Mouse (Mus musculus): ENCODE measurements at regions not wholly inside any gene's neighbourhood (a gene's known extent, or its start where the extent isn't known, plus 50 kb on each side); places are given as distances from the start of the nearest gene placed in this dataset.

- Histone ChIP-seq H3K36me3 (no peaks in the 10 kb centered on the region), H3K27ac (no peak overlapping the region), H3K4me3 (replicated peaks) (no peak overlapping the region), H3K4me1 (replicated peaks) (no peaks in the 10 kb centered on the region; the same call in 1 of the 2 replicates), H3K9ac (no peak overlapping the region), H3K9me3 (no peaks in the 10 kb centered on the region), H3K4me2 (replicated peaks) (no peak overlapping the region), H3K27me3 (replicated peaks) (no peaks in the 10 kb centered on the region)
- 58% methylated on average over 5 of the region's 5 CpGs for WGBS
- ATAC-seq: no peak
Measured at GRCm38 (mm10) chr2:50819305-50819665, 329.6 kb downstream of the Rnd3 start.

- Histone ChIP-seq H3K4me3 (replicated peaks) (no peak overlapping the region), H3K4me2 (replicated peaks) (no peak overlapping the region), H3K27ac (no peak overlapping the region), H3K9ac (no peak overlapping the region), H3K27me3 (replicated peaks) (no peaks in the 10 kb centered on the region), H3K36me3 (no peaks in the 10 kb centered on the region), H3K9me3 (no peaks in the 10 kb centered on the region), H3K4me1 (replicated peaks) (no peaks in the 10 kb centered on the region; the same call in 1 of the 2 replicates)
- 0 out of 2 replicates have a peak, but pooled peaks have one; percentile 23 for ATAC-seq
- 61% methylated on average over 7 of the region's 7 CpGs for WGBS
Measured at GRCm38 (mm10) chr2:50818557-50819304, 330.2 kb downstream of the Rnd3 start.

- Histone ChIP-seq H3K4me3 (replicated peaks) (no peak overlapping the region), H3K4me1 (replicated peaks) (no peaks in the 10 kb centered on the region; the same call in 1 of the 2 replicates), H3K36me3 (no peaks in the 10 kb centered on the region), H3K9ac (no peak overlapping the region), H3K27ac (no peak overlapping the region), H3K4me2 (replicated peaks) (no peak overlapping the region), H3K27me3 (replicated peaks) (no peaks in the 10 kb centered on the region), H3K9me3 (no peaks in the 10 kb centered on the region)
- WGBS: 84% methylated on average over 5 of the region's 5 CpGs
- no peak for ATAC-seq
Measured at GRCm38 (mm10) chr2:50816364-50816763, 332.5 kb downstream of the Rnd3 start.

- Histone ChIP-seq H3K9ac (no peak overlapping the region), H3K4me1 (replicated peaks) (no peaks in the 10 kb centered on the region; the same call in 1 of the 2 replicates), H3K27ac (no peak overlapping the region), H3K4me3 (replicated peaks) (no peak overlapping the region), H3K4me2 (replicated peaks) (no peak overlapping the region), H3K36me3 (no peaks in the 10 kb centered on the region), H3K27me3 (replicated peaks) (no peaks in the 10 kb centered on the region), H3K9me3 (no peaks in the 10 kb centered on the region)
- no peak for ATAC-seq
- 23% methylated on average over 3 of the region's 3 CpGs for WGBS
Measured at GRCm38 (mm10) chr2:50815541-50815940, 333.4 kb downstream of the Rnd3 start.

GRCm38 (mm10) chr2:50813568-50814461 lies 335.1 kb downstream of the Rnd3 start:
- no peak overlapping the region for H3K4me2 ChIP-seq (replicated peaks)
- H3K4me3 ChIP-seq (replicated peaks): no peak overlapping the region
- no peaks in the 10 kb centered on the region; the same call in 1 of the 2 replicates for H3K4me1 ChIP-seq (replicated peaks)
- no peaks in the 10 kb centered on the region for H3K36me3 ChIP-seq
- no peaks in the 10 kb centered on the region for H3K27me3 ChIP-seq (replicated peaks)
- H3K9ac ChIP-seq: no peak overlapping the region
- no peaks in the 10 kb centered on the region for H3K9me3 ChIP-seq
- H3K27ac ChIP-seq: no peak overlapping the region
- ATAC-seq: no peak
- WGBS: 74% methylated on average over 9 of the region's 9 CpGs

- Histone ChIP-seq H3K27me3 (replicated peaks) (no peaks in the 10 kb centered on the region), H3K27ac (no peak overlapping the region), H3K4me1 (replicated peaks) (no peaks in the 10 kb centered on the region; the same call in 1 of the 2 replicates), H3K4me3 (replicated peaks) (no peak overlapping the region), H3K9ac (no peak overlapping the region), H3K9me3 (no peaks in the 10 kb centered on the region), H3K36me3 (no peaks in the 10 kb centered on the region), H3K4me2 (replicated peaks) (no peak overlapping the region)
- 52% methylated on average over 4 of the region's 4 CpGs for WGBS
- ATAC-seq: no peak
Measured at GRCm38 (mm10) chr2:50812296-50812695, 336.6 kb downstream of the Rnd3 start.

- H3K4me2 ChIP-seq (replicated peaks): no peak overlapping the region
- no peaks in the 10 kb centered on the region for H3K27me3 ChIP-seq (replicated peaks)
- WGBS: 20% methylated on average over 5 of the region's 5 CpGs
- no peak overlapping the region for H3K9ac ChIP-seq
- no peak for ATAC-seq
- no peaks in the 10 kb centered on the region for H3K4me1 ChIP-seq (replicated peaks)
- H3K9me3 ChIP-seq: no peaks in the 10 kb centered on the region
- H3K4me3 ChIP-seq (replicated peaks): no peak overlapping the region
- H3K36me3 ChIP-seq: no peaks in the 10 kb centered on the region
- H3K27ac ChIP-seq: no peak overlapping the region
Measured at GRCm38 (mm10) chr2:50810336-50811066, 338.4 kb downstream of the Rnd3 start.

GRCm38 (mm10) chr2:50809823-50810222 lies 339.1 kb downstream of the Rnd3 start:
- no peak for ATAC-seq
- WGBS: 74% methylated on average over 3 of the region's 3 CpGs

GRCm38 (mm10) chr2:50807162-50807960 lies 341.6 kb downstream of the Rnd3 start:
- Histone ChIP-seq H3K4me3 (replicated peaks) (no peak overlapping the region), H3K9ac (no peak overlapping the region), H3K4me2 (replicated peaks) (no peak overlapping the region), H3K36me3 (no peaks in the 10 kb centered on the region), H3K9me3 (no peaks in the 10 kb centered on the region), H3K27me3 (replicated peaks) (no peaks in the 10 kb centered on the region), H3K4me1 (replicated peaks) (no peaks in the 10 kb centered on the region), H3K27ac (no peak overlapping the region)
- no peak for ATAC-seq
- 82% methylated on average over 6 of the region's 6 CpGs for WGBS

More at GRCm38 (mm10) chr2:50809823-50810222, 339.1 kb downstream of the Rnd3 start:
- H3K4me1 ChIP-seq (replicated peaks): no peaks in the 10 kb centered on the region
- no peaks in the 10 kb centered on the region for H3K36me3 ChIP-seq
- no peak overlapping the region for H3K4me3 ChIP-seq (replicated peaks)
- H3K27me3 ChIP-seq (replicated peaks): no peaks in the 10 kb centered on the region
- no peaks in the 10 kb centered on the region for H3K9me3 ChIP-seq
- no peak overlapping the region for H3K4me2 ChIP-seq (replicated peaks)
- H3K9ac ChIP-seq: no peak overlapping the region
- no peak overlapping the region for H3K27ac ChIP-seq

- no peak overlapping the region for H3K4me3 ChIP-seq (replicated peaks)
- no peak overlapping the region for H3K9ac ChIP-seq
- 87% methylated on average over 3 of the region's 3 CpGs for WGBS
- H3K9me3 ChIP-seq: no peaks in the 10 kb centered on the region
- H3K36me3 ChIP-seq: no peaks in the 10 kb centered on the region
- no peak overlapping the region for H3K27ac ChIP-seq
- H3K4me2 ChIP-seq (replicated peaks): no peak overlapping the region
- H3K27me3 ChIP-seq (replicated peaks): no peaks in the 10 kb centered on the region
- no peaks in the 10 kb centered on the region for H3K4me1 ChIP-seq (replicated peaks)
- no peak for ATAC-seq
Measured at GRCm38 (mm10) chr2:50805645-50806044, 343.3 kb downstream of the Rnd3 start.

GRCm38 (mm10) chr2:50796087-50796486 lies 352.8 kb downstream of the Rnd3 start:
- ATAC-seq: no peak
- no peak overlapping the region for H3K27ac ChIP-seq
- H3K4me2 ChIP-seq (replicated peaks): no peak overlapping the region
- no peak overlapping the region for H3K4me3 ChIP-seq (replicated peaks)
- H3K27me3 ChIP-seq (replicated peaks): no peaks in the 10 kb centered on the region
- H3K36me3 ChIP-seq: no peaks in the 10 kb centered on the region
- H3K9me3 ChIP-seq: no peaks in the 10 kb centered on the region
- 75% methylated on average over 3 of the region's 3 CpGs for WGBS
- no peak overlapping the region for H3K9ac ChIP-seq
- no peaks in the 10 kb centered on the region for H3K4me1 ChIP-seq (replicated peaks)
